Mouse (Mus musculus): ENCODE data around the gene Gin1.

Gin1 gene

GRCm38 (mm10) chr1:97788490-97788889 is 18.5 kb downstream of the Gin1 start:
- no peak for DNase-seq

GRCm38 (mm10) chr1:97794110-97794509 is 24.1 kb downstream of the Gin1 start:
- no peak for DNase-seq

GRCm38 (mm10) chr1:97795936-97796335 is 26.0 kb downstream of the Gin1 start:
- no peak for DNase-seq

- DNase-seq, result no peak
Observed at GRCm38 (mm10) chr1:97802207-97802902, 32.4 kb downstream of the Gin1 start.

- DNase-seq, result no peak
Observed at GRCm38 (mm10) chr1:97804520-97804919, 34.5 kb downstream of the Gin1 start.

- DNase-seq, result no peak
Observed at GRCm38 (mm10) chr1:97809255-97809912, 39.4 kb downstream of the Gin1 start.

- no peak for DNase-seq
Observed at GRCm38 (mm10) chr1:97821282-97821681, 51.3 kb downstream of the Gin1 start.

- peak; percentile 14 for DNase-seq
Observed at GRCm38 (mm10) chr1:97822203-97822602, 52.2 kb downstream of the Gin1 start.

GRCm38 (mm10) chr1:97822904-97823303 is 52.9 kb downstream of the Gin1 start:
- DNase-seq, result no peak

- no peak for DNase-seq
Observed at GRCm38 (mm10) chr1:97827566-97827965, 57.6 kb downstream of the Gin1 start.

- no peak for DNase-seq
Observed at GRCm38 (mm10) chr1:97828087-97828486, 58.1 kb downstream of the Gin1 start.

- no peak for DNase-seq
Observed at GRCm38 (mm10) chr1:97833466-97834353, 63.7 kb downstream of the Gin1 start.

GRCm38 (mm10) chr1:97834354-97834822 is 64.4 kb downstream of the Gin1 start:
- DNase-seq, result no peak

Measured in liver (tissue).